Mouse (Mus musculus) cerebellum, adult 18-20 months (tissue): Measurements from ENCODE around the gene 1700025G04Rik.

Experiments used
- DNase-seq, 2 experiments: peaks; one replicate each; pipeline ENCODE4 v3.0.0; 2021

1700025G04Rik gene

DNA sequence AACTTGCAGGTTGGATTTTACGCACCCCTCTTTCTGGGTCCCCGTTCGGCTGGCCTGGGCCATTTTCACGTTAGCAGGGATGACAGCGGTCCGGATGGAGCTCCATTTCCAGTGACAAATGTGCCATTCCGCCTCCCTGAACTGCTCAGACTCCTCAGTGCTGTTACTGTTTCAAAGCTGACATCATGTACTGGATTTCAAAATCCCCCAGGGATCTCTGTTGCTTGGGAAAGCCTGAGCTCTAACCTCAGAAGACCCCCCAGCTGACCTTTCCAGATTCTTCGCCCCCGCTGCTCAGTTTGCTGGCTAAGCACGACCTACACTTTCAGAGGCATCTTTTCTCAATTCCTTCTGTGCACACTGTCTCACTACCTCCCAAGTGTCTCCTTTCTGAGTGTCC is 128.7 kb downstream of the 1700025G04Rik start:
- no peak for DNase-seq

GRCm38 (mm10) chr1:151959010-151959409 is 130.9 kb downstream of the 1700025G04Rik start:
- no peak for DNase-seq

- no peak for DNase-seq
These were observed 131.5 kb downstream of the 1700025G04Rik start for GRCm38 (mm10) chr1:151958442-151958841.

- no peak for DNase-seq
These were observed 132.3 kb downstream of the 1700025G04Rik start for GRCm38 (mm10) chr1:151957669-151958068.

- DNase-seq, result no peak
These were observed 134.1 kb downstream of the 1700025G04Rik start for GRCm38 (mm10) chr1:151955866-151956265.

DNA sequence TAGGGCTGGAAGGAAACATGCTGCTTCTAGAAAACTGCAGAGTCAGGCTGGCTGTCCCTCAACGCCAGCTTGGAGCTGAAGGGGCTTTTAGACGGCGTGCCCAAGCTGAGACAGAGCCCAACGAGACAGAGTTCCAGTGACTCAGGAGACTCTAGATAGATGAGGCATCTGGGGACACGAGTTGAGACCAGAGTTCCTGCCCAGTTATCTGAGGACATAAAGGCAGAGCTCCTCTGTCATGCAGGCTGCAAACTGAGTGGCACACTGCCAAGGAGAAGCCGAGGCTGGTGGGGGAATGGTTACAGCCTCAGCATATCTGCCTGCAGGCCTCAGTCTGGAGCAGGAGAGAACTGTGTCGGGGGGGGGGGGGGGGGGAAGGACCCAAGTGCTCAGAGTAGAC is 136.4 kb downstream of the 1700025G04Rik start:
- DNase-seq, result peak; percentile 73 to 78

DNA sequence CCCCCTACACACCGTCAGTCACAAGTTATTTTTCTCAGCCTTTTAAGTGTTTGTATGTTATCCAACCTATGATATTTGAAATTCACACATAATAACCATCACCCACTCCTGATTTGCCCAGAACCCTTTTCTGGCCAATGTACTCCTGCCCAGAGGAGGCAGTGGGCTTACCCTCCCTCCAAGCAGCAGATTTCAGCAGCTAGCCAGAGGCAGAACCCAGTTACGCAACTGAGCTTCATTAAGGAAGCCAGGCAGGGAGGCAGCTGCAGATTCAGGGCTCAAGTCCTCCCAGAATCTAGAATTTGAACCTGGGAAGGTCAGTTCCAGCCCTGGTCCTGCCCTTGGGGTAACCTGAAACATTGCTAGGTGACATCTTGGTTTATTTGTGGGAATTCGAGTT is 141.9 kb downstream of the 1700025G04Rik start:
- no peak for DNase-seq

- peak; percentile 30 to 42 for DNase-seq
These were observed 142.4 kb downstream of the 1700025G04Rik start for GRCm38 (mm10) chr1:151947571-151947970.

GRCm38 (mm10) chr1:151944457-151945223 is 145.3 kb downstream of the 1700025G04Rik start:
- peak in 1 of 2 experiments; percentile 33 for DNase-seq

GRCm38 (mm10) chr1:151943681-151944237 is 146.2 kb downstream of the 1700025G04Rik start:
- no peak for DNase-seq

- no peak for DNase-seq
These were observed 146.8 kb downstream of the 1700025G04Rik start for GRCm38 (mm10) chr1:151942972-151943654.

GRCm38 (mm10) chr1:151939987-151940386 is 149.9 kb downstream of the 1700025G04Rik start:
- no peak for DNase-seq

DNA sequence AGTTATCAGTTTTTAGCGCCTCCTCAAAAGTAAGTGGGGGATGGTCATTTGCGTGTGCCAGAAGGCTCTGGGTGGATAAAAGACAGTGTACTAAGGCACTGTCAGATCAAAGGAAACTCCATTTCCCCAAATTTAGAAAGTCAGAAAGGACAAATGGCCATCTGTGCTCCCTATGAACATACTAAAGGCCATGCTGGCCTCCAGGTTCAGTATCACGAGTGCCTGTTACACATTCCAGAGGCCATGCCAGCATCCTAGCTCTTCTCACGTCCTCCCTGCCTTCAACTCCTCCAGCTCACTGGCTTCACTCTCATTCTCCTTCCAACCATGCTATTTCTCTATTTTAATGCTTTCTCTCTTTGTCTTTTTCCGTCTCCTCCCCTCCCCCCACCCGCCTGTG is 150.4 kb downstream of the 1700025G04Rik start:
- DNase-seq, result no peak

- no peak for DNase-seq
These were observed 156.3 kb downstream of the 1700025G04Rik start for GRCm38 (mm10) chr1:151933605-151934004.

GRCm38 (mm10) chr1:151926826-151927225 is 163.1 kb downstream of the 1700025G04Rik start:
- no peak for DNase-seq

DNA sequence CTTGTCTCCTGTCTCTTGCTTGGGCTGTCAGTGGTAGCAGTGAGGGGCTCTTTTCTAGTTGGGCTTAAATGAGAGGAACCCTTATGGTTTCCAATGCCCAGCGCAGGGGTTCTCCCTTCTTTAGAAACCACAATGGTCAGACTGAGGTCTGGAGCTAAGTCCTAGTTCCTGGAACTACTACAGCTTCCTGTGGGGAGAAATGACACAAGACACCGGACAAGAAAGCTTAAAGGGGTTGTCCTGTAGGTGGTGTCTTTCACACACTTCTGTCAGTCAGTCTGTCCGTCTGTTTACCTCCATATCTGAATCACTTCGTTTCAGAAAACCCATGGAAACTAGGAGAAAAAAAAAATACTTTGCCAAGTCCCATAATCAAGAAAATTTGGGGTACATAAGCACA is 163.8 kb downstream of the 1700025G04Rik start:
- no peak for DNase-seq

DNA sequence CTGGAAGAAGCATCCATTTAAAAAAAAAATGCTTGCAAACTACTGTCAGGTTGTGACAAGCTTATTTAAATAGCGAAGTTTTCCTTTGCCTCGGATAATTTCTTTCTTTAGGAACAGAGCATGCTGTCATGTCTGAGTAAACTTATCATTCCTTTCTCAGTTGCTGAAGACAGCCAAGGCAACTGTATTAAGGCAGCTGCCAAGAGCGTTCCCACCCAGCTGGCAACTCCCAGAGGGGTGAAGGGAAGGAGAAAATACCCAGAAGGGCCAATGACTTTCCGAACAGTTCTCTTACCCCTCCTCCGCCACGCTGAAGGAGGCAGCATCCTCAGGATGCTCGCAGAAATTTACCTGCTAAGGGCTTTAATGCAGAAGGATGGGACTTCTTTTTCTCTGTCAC is 164.2 kb downstream of the 1700025G04Rik start:
- no peak for DNase-seq

DNA sequence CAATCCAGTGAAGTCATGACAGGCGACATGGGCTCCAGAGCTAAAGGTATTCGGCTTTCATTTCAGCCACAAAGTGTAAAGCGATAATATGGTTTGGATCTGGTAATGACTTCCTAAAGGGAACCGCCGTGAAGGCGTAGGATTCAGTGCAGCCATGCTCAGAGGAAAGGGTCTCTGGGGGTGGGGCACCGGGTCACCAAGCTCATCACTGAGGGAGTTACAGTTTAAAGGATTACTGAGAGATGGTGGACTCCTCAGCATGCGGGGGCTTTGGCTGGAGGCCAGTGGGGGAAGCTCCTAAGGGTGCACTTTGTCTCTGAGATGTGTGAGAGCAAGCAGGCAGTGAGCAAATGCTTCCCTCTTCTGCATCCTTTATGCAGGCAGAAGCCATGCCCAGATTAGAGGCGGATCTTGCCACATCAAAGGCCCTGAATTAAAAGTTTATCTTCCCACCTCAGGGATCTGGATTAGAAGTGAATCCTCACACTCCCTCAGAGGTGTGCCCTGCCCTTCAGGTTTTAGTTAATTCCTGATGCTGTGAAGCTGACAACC is 171.0 kb downstream of the 1700025G04Rik start:
- no peak for DNase-seq

DNA sequence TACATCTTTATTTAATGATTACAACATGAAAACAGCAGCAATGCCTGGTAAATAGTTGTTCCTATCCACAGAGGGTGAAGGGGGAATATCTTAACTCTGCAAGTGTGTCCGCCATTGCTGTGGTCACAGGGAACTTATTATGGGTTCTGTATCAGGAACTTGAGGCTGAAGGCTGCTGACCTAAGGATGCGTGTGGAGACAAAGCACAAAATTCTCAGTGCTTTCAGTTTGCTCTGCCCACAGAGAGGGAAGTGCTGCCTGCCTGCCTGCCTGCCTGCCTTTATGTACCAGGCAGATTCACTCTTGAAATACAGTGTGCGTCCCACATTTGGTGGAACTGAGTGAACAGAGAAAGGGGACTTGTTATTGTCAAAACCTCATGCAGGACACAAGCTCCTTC is 172.2 kb downstream of the 1700025G04Rik start:
- DNase-seq, result no peak

GRCm38 (mm10) chr1:151914494-151914893 is 175.4 kb downstream of the 1700025G04Rik start:
- no peak for DNase-seq

DNA sequence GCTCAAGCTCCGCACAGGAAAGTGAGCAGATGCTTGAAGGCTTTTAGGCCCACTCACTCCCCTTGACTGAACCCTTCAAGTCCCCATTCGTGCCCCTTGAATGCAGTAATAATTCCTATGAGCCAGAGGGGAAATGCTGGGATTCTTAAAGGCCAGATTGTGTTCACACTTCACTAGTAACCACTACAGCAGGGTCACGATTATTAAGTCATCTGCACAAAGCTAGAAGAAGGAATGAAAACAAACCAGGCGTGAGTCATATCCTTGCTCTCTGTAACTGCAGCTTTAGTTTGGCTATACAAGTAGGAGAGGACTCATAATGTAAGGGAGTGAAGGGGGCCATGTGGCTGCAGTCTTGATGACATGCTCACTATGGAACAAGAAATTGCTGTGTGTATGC is 182.9 kb downstream of the 1700025G04Rik start:
- DNase-seq, result no peak

GRCm38 (mm10) chr1:151900706-151901360 is 189.1 kb downstream of the 1700025G04Rik start:
- DNase-seq, result no peak

- DNase-seq, result no peak
These were observed 190.0 kb downstream of the 1700025G04Rik start for GRCm38 (mm10) chr1:151899964-151900363.
